Mouse (Mus musculus) kidney, adult 2 months (tissue): ENCODE measurements around the gene Lrp11.

Experiments used
- CTCF ChIP-seq: fragments of 200-500 bp; conservative IDR thresholded peaks from 2 replicates; pipeline ENCODE4 v1.5.1; 2011; ENCODE audit warnings: low read depth, mild to moderate bottlenecking, control low read depth, low read length, moderate library complexity, mixed read lengths; ENCODE audit not compliant: insufficient read depth, insufficient read length
- POLR2A ChIP-seq: fragments of 200-500 bp; IDR thresholded peaks from one replicate; pipeline ENCODE4 v1.6.1; 2011; ENCODE audit warnings: low read depth, low read length, control low read depth

- TF ChIP-seq POLR2A (no peak), CTCF (no peak)
These were observed 32.8 kb downstream of the Lrp11 start for GRCm38 (mm10) chr10:7622378-7622777.
